Mouse (Mus musculus) megakaryocyte, embryonic 14.5 days (primary cell): ENCODE measurements around the gene Il6ra.

Experiments
- FLI1 ChIP-seq: IDR thresholded peaks from 2 replicates; pipeline ENCODE4 v1.6.1; 2012; ENCODE audit warnings: low read length, inconsistent platforms, mixed read lengths
- GATA1 ChIP-seq: IDR thresholded peaks from 3 replicates; pipeline ENCODE4 v1.6.1; 2012; ENCODE audit warnings: mixed read lengths, low read length, inconsistent platforms, borderline replicate concordance

DNA sequence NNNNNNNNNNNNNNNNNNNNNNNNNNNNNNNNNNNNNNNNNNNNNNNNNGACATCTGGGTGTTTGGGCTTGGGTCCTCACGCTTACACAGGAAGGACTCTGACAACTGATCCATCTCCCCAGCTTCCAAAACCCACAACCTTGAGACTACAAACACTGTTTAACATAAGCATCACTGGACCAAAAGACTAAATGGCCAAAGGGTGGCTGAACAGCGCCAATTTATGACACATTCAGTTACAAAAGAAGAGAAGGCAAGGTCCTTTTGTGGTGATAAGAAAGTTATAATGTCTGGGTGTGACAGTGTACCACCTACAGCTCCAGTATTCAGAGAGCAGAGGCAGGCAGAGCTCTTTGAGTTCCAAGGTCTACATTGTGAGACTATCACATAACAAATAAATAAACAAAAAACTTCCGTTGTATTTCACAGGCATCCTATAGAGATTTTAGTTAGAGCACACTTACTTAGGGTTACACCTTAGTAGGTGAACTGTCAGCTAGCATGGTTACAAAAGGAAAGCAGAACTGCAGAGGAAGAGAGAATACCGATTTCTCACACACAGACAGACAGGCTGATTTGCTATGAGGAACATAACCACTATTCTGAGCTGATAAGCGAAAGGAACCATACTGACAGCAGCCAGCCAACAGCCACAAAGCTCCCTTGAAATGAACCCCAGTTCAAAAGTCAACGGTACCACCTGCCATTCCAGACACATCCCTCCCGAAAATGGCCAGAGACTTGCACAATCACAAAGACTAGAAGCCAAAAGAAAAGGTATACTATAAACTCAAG lies 43.4 kb upstream of the Il6ra start:
- TF ChIP-seq GATA1 (no peak), FLI1 (no peak)
